Mouse (Mus musculus) adipocyte (in vitro differentiated cells): ENCODE data around the gene Fxn.

Experiments
- DNase-seq: peaks from one replicate; pipeline ENCODE4 v3.0.0-alpha.2; 2016; ENCODE audit warnings: low spot score

The Fxn gene

GRCm38 (mm10) chr19:24300994-24301767, 20.8 kb upstream of the Fxn start:
- peak; percentile 88 for DNase-seq

DNA sequence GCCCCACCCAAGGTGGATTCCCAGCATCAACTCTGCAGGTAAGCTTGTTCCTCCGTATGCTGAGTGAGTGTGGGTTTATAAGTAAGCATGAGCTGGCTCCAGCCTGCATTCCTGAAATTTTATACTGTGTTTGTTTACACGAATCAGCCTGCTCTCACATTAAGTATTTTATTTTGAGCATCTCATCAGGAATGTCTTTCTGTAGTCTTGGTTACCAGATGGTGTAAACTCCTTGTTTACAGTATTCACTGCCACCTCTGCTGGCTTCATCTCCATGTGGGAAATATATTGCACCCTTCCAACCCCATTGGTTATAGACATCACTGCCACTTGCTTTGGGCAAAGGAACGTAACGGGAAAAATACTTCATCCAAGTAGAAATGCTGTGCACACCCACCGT, 13.1 kb upstream of the Fxn start:
- DNase-seq, result no peak

DNA sequence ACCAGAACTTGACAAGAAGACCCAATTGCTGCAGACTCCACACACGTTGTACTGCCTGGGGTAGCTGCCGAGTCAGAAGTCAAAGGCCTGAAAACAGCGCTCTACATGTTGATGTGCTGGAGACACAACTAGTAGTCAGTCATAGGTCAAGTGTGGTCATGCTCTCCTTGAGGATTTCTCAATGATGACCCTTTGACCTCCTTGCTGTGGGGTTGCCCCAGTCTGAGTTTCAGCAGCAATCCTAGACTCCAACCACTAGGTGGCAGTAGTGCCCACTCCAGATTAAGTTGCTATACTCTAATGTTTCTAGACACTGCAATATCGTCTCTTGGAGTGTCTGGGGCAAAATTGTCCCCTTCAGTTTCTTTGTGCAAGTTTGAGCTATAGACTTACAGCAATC, 3.8 kb upstream of the Fxn start:
- peak; percentile 84 for DNase-seq

DNA sequence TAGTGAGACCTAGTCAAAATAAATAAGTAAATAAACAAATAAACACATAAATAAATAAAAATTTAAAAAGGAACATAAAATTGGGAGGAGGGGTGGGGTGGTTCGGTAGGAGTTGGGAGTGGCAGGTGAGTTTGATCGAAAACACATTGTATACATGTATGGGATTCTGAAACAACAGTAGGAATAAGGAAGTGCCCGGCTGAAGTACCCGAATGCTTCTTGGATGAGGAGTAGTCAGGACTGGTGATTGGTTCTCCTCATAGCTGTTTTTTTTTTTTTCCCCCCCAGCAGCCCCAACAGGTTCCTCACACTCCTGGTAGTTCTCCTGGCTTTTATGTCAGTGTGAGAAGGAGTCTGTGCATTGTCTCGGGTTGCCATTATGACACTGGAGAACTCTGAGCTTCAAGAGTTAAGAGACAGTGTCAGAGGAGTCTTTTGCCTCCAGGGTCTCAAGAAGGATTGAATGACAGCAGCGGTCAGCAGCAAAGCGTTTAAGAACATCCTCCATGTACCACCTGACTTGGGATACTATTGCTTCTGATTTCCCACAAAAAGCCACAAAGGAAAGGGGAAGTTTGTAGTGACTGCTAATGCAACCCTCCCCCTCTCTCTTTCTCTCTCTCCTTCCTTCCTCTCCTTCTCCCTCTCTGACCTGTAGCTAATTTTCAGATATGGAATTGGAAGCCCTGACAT, 1.0 kb upstream of the Fxn start:
- no peak for DNase-seq

DNA sequence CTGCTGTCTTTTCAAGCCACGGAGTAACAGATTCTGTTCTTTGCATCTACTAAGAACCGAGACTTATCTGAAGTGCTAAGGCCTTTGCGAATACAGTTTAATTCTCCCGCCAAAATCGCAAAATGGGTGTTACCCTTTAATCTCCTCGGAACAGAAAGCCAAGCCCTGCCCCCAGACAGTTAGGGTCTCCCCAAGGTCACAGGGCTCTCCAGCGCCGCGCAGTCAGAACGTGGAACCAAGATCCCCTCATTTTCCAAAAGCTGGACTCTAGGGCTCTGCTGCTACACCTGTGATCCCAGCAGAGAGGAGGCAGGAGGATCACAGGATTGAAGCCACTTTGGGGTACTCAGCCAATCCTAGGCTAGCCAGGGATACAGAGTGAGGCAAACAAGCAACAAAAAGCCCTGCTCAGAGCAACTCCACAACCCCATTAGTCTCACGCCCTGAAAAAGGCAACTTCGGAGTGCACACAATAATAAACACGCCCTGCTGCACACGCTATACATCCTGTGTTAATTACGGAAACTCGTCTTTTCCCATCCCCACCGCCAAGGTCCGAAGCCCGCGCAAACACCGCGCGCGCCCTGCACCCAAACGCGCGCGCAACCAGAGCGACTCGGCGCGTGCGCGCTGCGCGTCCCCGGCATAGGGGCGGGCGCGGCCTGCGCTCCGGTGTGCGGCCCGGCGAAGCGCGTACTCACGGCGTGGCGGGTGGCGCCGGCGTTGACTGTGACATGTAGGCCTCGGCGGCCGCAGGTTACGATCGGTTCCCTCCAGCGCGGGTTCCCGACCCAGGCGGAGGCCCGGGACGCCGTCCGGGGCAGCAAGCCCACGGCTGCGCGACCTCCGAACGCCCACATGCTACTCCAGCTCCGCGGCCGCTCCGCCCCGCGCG, 452 bp downstream of the Fxn start:
- DNase-seq, result peak; percentile 79

- no peak for DNase-seq
Observed at GRCm38 (mm10) chr19:24278859-24279258, 1.5 kb downstream of the Fxn start.

GRCm38 (mm10) chr19:24274281-24274680, 6.1 kb downstream of the Fxn start:
- DNase-seq, result no peak

- DNase-seq, result peak; percentile 99
Observed at GRCm38 (mm10) chr19:24271746-24272426, 8.5 kb downstream of the Fxn start.

DNA sequence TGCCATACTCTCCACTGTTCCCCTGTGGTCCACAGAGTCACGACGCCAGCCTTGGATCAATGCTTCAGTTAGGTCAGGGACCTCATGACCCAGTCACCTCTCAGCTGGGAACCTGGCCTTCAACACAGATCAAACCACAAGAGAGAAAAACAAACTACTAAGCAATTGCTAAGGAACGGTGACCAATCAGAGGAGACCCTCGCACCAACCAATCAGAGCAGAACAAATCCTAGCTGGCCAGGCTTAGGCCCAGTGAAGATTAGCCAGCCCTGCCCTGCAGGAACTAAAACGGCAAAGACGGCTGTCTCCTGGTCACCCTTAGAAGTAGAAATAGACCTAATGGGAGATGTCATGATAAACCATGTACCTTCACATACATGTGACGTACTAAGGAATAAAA, 9.1 kb downstream of the Fxn start:
- DNase-seq, result peak; percentile 85

- DNase-seq, result no peak
Observed at GRCm38 (mm10) chr19:24268531-24268930, 11.9 kb downstream of the Fxn start.

DNA sequence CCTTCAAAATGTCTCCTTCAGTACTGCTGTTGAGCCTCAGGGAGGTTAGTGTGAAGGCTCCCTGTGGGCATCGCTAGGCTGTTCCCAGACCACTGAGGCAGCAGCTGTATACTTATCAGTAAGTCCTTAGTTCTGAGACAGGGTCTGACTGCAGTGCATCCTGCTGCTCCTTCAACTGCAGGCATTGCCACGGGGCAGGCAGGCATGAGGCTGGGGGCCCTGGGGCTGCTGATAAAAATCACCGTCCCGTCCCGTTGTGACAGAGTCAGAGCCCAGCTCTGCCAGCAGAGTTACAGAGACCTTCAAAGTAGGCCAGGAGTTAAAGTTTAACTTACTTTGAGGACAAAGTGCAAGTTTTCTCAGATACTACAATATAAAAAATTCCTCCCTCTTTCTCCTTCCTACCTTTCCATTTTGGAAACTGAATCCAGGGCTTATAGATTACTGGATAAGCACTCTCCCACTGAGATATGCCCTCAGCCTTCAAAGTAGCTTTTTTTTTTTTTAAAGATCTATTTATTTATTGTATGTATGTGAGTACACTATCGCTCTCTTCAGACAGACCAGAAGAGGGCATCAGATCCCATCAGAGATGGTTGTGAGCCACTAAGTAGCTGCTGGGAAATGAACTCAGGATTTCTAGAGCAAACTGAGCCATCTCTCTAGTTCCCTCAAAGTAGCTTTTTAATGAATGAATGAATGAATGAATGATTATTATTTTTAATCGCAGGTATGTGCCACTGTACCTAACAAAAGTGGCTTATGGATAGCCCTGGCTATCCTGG, 14.2 kb downstream of the Fxn start:
- no peak for DNase-seq

- DNase-seq, result peak; percentile 86
Observed at GRCm38 (mm10) chr19:24264991-24265390, 15.4 kb downstream of the Fxn start.

DNA sequence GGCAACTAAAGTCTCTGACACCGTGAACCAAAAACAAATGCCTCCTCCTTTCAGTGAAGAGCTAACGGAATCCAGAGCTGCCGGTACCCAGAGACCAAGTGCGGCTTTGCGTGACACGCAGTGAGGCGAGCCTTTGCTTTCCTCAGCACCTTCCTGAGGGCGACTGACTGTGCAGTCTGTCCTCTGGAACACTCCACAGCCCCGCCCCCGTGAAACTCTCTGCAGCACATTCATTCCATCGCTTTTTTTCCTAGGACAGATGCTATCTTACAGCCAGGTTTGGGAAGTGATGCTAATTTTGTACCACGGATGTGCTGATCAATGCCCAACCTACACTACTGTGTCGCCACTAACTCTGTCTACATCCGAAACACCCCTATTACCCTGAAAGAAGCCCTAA, 17.7 kb downstream of the Fxn start:
- DNase-seq, result no peak

DNA sequence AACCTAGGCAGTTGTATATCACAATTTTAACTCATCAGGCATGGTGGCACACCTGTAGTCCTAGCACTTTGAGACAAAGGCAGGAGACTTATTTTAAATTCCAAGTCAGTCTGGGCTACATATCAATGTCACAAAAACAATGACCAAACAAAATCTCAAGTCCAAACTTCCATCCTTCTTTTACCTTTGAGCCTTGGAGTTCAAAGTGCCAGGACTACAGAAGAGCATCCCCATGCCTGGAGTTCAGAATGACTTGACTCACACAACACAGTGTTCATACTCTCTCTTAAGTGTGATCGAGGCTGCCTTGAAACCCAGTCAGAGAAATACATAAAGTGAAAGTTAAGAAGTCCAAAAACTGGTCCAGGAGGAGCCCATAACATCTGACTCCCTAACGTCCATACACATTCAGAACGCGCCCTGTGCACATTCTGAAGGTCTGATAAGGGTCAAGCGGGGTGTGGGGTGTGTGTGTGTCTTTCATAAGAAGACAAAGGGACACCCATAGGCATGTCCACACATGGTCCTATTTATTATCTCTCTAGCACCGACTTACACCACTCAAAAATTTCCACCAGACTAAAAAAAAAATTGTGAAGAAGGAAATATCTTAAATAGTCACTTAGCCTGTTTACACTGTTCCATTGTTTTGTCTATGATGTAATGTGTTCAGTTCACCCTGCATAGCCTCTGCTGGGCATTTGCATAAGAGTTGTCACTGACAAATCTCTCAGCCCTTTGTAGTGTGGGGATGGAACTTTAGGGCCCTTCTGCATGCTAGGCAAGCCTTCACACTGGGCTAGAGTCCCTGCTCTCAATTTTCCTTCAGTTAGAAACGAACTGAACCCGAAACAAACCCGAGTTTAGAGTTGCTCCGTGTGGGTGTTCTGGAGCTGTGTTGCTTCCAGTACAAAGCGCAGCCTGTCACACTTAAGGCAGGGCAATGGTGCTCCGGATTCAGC, 20.7 kb downstream of the Fxn start:
- no peak for DNase-seq

- DNase-seq, result no peak
Observed at GRCm38 (mm10) chr19:24258368-24258767, 22.0 kb downstream of the Fxn start.

DNA sequence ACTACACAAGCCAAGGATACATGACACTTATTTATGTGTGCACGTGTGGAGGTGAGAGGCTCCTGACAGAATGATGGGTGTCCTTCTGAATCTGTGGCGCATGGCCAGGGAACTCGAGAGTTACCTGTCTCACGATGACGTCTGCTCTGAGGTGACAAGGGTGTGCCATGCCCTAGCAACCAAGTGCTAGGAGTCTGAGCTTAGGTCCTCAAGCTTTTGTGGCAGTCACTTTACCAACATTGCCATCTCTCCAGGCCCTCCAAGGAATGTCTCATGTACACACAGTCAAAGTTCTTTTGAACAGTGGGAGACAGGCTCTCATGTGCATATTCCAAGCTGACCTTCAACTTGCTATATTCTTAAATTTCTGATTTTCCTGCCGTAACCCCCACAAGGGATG, 22.4 kb downstream of the Fxn start:
- DNase-seq, result no peak

DNA sequence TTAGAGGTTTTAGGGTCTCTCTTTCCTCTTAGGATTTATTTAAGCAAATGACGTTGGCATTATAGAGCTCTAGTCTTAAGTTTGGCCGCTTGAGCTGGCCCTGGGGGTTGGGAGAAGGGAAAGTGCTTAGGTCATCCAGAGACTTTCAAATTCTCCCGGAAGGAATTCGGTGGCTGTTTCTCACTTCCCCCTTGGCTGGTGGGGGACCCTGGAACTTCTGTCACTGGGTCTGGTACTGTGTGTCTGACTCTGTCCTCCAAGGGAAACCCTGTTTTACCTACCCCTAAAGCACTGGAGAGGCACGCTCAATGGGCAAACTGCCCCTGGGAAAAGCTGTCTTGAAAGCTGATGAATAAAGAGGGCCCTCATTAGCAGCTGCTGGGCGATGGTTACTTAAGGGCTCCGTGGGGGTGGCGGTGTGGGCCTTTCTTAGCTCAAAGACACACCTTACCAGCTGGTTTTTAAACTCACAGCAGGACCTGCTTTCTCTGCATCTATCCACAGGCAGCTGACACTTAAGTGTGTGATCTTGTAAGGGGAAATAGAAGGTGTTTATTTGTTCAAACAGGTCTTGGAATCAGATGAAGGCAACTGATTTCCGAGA, 26.6 kb downstream of the Fxn start:
- no peak for DNase-seq

DNA sequence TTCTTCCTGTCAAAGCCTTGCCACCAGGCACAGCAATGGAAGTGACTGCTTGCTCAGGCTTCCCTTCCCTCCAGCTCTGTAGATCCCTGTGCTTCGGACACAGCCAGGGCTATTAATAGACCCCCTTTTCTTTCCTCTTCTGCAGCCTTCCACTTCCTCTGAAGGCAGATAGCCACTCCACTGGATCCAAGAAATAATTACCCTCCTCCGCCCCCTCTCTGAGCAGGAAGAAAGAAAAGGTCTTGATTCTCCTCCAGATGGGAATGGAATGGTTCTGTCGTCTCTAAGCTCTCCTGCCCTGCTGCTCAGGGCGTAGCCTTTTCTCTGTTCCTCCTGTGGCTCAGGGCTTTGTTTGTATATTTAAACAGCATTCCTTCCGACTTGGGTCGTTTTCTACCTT, 28.5 kb downstream of the Fxn start:
- no peak for DNase-seq

DNA sequence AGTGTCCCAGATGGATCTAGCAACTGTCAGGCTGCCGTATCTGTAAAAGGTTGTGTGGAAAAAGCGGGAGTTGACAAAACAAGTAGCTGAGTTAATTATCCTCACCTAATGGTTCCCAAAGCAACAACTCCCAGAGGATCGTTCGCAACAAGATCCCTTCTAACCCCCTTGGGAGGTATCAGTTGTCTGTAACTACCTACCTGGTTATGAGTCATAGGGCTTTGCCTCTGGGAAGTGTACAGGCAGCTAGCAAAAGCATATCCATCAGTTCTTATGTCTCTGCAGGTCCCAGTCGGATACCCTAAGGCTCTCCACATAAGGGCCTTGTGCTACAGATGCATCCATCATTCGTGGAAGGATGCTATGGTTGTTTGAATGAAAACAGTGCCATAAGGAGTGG, 37.1 kb downstream of the Fxn start:
- no peak for DNase-seq
